Mouse (Mus musculus) T-helper 2 cell (primary cell): ENCODE results near the gene Grn.

Source experiments
- in situ Hi-C: fragments of 300-600 bp; cut with MboI, MseI; formaldehyde crosslinking; loops from one replicate; pipeline ENCODE4 v1.15.1; 2025; ENCODE audit warnings: high pct_unique_total_duplicates

The Grn gene

GRCm38 (mm10) chr11:102439093-102440082 lies 9.3 kb downstream of the Grn start:
- in situ Hi-C loops, result loop anchor here (10.0 kb wide), 2 partner anchors 145 to 355 kb away; partner anchors contain the start of genes Atxn7l3 and Mpp2

- in situ Hi-C loops, result no loop called here
Observed at GRCm38 (mm10) chr11:102440255-102440654, 10.1 kb downstream of the Grn start.

GRCm38 (mm10) chr11:102441434-102441833 lies 11.3 kb downstream of the Grn start:
- in situ Hi-C loops, result no loop called here

- in situ Hi-C loops, result no loop called here
Observed at GRCm38 (mm10) chr11:102442089-102442488, 12.0 kb downstream of the Grn start.

- in situ Hi-C loops, result no loop called here
Observed at GRCm38 (mm10) chr11:102443740-102444139, 13.6 kb downstream of the Grn start.

GRCm38 (mm10) chr11:102444321-102444720 lies 14.2 kb downstream of the Grn start:
- in situ Hi-C loops, result no loop called here

GRCm38 (mm10) chr11:102444781-102445180 lies 14.7 kb downstream of the Grn start:
- in situ Hi-C loops, result no loop called here

- in situ Hi-C loops, result no loop called here
Observed at GRCm38 (mm10) chr11:102445264-102445890, 15.3 kb downstream of the Grn start.

GRCm38 (mm10) chr11:102445891-102446361 lies 15.8 kb downstream of the Grn start:
- in situ Hi-C loops, result no loop called here

GRCm38 (mm10) chr11:102446581-102447461 lies 16.7 kb downstream of the Grn start:
- in situ Hi-C loops, result no loop called here

- in situ Hi-C loops, result no loop called here
Observed at GRCm38 (mm10) chr11:102447497-102447896, 17.4 kb downstream of the Grn start, which contains the start of gene Fam171a2. Gene Fam171a2 (minus strand): TSS chr11:102447682.

GRCm38 (mm10) chr11:102448327-102448726 lies 18.2 kb downstream of the Grn start:
- in situ Hi-C loops, result no loop called here

GRCm38 (mm10) chr11:102449043-102450008 lies 19.2 kb downstream of the Grn start:
- in situ Hi-C loops, result no loop called here

- in situ Hi-C loops, result no loop called here
Observed at GRCm38 (mm10) chr11:102453131-102453530, 23.0 kb downstream of the Grn start.

- in situ Hi-C loops, result no loop called here
Observed at GRCm38 (mm10) chr11:102455740-102456396, 25.8 kb downstream of the Grn start.

GRCm38 (mm10) chr11:102460541-102460940 lies 30.4 kb downstream of the Grn start:
- in situ Hi-C loops, result loop anchor here (10.0 kb wide), 1 partner anchor 526 kb away; no protein-coding TSS in a partner anchor

GRCm38 (mm10) chr11:102461764-102462163 lies 31.6 kb downstream of the Grn start:
- in situ Hi-C loops, result loop anchor here (10.0 kb wide), 1 partner anchor 527 kb away; no protein-coding TSS in a partner anchor

GRCm38 (mm10) chr11:102464901-102465300 lies 34.8 kb downstream of the Grn start:
- in situ Hi-C loops, result loop anchor here (10.0 kb wide), 1 partner anchor 530 kb away; no protein-coding TSS in a partner anchor

- in situ Hi-C loops, result loop anchor here (10.0 kb wide), 1 partner anchor 531 kb away; no protein-coding TSS in a partner anchor
Observed at GRCm38 (mm10) chr11:102465713-102466436, 35.8 kb downstream of the Grn start.
